Mouse (Mus musculus) c-Kit-negative CD71-positive TER-119-positive erythroid progenitor cells, embryonic 14.5 days (primary cell): ENCODE data around the gene Plcg2.

Source experiments
- DNase-seq: peaks from one replicate; pipeline ENCODE4 v3.0.0-alpha.2; 2013; ENCODE audit warnings: low read depth, low spot score

Gene Plcg2

DNA sequence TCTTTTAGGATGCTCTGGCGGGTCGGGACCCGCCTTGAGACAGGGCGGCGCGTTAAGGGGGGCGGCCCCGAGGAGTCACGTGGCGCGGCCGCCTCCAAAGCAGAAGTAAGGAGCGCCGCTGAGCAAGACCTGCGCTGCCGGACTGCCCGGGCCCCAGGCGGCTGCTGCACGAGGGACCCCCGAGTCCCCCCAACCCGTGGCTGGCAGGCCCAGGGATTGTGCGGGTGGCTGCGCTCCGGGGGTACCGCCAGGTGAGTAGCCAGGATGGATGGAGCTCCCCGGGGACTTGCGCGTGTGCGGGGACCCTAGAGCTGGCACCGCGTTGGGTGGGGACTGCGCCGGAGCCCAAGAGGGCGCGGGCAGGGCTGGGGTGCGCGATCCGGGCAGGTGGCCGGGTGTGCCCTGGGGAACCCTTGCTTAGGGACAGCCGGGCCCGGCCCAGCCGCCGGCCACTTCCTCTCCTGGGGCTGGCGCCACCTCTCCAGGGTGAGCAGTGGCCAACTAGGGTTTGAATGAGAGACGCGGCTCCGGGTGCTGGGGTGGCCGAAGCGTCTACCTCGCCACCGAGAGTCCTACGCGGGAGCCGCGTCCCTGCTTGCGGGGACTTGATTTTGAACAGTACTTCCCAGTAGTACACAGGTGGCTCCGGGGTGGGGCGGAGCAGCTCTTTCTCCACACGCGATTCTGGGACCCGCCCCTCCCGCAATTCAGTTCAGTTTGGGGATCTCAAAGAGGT lies at the start of gene Plcg2:
Plcg2 (plus strand) TSS at position 113 of the 736 bp plus-strand sequence.
- no peak for DNase-seq

DNA sequence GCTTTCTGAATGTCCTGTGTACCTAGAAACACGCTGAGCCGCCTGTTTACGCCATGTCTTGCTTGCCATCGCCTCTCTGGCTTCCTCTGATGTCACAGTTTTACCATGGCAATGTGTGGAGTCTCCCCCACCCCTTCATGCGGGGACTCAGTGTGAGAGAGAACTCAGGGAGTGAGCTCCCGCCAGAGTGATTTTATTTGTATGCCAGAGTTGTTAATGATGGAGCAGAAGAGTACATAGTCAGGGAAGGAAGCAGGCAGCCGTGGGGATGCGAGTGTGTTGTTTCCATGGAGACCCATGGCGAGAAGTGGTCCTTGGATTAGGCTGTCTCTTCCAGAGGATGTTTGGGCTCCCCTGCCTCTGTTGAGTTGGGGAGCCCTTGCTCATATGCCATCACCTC lies 47.0 kb upstream of the Plcg2 start:
- DNase-seq: no peak

DNA sequence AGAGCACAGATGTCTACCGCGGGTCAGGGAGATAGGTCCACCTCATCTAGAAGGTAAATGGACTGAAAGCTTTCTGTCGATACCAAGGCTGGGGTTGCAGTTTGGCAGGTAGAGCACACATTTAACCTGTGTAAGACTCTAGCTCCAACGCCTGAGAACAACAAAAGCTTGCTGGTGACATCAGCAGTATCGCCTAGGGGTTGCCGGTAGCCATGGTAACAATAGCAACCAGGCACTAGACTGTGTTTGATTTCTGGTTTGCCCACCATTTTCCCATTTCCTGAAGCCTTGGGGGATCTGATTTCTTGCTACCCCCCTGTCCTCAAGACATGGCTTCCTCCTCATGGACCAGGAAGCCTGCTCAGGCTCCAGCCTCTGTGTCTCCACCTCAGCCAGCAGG lies 44.1 kb upstream of the Plcg2 start:
- DNase-seq: no peak

DNA sequence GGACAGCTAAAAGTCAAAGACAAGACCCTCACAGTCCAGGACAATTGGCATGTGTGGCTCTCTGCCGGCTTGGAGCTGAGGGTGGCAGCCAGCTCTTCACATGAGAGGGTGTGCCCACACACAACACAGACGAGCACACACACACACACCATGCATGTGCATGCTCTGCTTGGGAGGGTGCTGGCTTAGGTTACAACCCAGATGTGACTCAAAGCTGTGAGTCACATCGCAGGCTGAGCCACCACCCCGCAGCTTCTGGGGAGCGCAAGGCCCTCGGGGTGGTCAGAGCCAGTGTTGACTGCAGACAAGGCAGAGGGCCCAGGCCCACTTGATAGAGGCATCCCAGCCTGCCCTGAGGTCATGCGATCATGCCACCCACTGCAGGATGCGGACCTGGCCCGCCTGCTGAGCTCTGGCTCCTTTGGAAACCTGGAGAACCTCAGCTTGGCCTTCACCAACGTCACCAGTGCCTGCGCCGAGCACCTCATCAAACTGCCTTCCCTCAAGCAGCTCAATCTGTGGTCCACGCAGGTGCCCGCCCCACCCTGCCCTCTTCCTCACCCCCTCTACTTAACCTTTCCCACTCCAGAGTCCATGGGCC lies 43.5 kb upstream of the Plcg2 start:
- no peak for DNase-seq

DNA sequence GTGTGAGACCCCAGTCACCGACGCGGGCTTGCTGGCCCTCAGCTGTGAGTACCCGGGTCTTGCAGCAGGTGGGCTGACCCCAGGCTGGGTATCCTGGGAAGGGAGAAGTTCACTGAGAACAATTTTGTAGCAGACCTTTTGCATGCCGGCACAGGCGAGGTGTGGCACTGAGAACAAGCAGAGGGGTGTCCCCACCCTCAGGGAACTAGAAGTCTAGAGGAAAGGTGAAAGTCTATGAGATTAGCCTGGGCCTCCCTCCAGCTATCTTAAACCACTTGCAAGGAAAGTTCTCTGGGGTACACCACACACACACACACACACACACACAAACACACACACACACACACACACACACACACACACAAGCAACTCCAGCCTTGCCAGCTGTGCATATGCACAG lies 42.4 kb upstream of the Plcg2 start:
- no peak for DNase-seq

DNA sequence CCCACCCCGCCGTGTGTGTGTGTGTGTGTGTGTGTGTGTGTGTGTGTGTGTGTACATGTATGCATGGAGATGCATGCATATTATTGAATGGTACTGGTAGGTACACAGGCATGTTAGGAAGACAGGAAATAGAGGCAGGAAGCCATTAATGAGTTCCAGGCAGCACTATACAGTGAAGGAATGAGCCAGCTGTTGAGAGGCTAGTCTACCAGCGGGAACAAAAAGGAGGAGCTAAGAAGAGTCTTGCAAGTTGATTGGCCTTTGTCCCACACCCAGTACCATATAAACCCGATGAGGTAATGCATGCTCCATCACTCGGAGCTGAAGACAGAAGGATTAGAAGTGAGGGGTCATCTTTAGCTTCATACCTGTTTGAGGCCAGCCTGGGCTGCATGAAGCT lies 39.7 kb upstream of the Plcg2 start:
- no peak for DNase-seq

DNA sequence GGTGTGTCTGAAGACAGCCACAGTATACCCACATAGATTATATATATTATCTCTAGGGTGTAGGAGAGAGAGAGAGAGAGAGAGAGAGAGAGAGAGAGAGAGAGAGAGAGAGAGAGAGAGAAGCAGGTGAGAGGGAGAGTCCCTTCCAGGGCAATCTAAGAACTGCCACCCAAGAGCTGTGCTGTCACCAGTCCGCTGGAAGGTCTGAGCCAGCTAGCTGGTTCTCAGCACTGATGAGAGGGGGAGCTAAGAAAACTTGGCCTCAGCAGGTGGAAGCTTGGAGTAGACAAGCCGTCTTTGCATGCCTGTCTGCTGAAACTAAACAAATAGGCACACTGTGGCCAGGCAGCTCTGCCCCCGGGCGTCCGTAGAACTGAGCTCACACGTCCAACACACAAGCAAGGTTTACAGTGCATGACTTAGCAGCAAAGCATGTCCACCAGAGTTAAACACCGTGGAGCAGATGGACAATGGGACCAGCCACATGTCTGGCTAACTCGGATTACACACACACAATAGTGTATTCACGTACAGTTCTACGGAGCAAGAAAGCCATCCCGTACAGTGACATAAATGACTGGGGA lies 35.3 kb upstream of the Plcg2 start:
- no peak for DNase-seq

DNA sequence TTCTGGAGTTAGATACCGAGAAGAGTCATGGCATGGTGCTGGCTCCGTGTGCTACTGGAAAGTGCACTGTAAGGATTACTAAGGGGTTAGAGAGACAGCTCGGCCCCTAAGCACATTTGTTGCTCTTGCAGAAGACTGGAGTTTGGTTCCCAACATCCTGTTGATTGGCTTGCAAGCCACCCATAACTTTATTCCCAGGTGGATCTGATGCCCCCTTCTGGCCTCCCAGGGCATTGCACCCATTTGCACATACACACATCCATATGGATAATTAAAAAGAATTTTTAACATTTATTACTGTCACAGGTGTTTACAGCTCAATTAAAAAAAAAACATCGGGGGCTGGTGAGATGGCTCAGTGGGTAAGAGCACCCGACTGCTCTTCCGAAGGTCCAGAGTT lies 33.6 kb upstream of the Plcg2 start:
- no peak for DNase-seq

DNA sequence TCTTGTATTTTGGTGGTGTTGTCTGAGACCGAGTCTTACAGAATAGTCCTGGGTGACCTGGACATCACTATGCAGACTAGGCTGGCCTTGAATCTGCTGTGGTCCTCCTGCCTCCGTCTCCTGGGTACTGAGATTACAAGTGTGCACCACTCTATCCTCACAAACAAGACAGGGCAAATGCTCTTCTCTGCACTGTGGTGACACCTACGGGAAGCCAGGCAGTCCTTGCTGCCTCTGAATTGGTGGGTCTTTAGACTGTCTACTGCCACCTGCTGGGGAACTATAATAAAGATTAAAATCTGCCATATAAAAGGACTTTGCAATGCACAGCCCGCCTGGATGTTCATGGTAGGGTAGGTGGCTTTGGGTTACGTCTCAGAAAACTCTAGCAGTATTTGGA lies 32.8 kb upstream of the Plcg2 start:
- DNase-seq: peak; percentile 49

DNA sequence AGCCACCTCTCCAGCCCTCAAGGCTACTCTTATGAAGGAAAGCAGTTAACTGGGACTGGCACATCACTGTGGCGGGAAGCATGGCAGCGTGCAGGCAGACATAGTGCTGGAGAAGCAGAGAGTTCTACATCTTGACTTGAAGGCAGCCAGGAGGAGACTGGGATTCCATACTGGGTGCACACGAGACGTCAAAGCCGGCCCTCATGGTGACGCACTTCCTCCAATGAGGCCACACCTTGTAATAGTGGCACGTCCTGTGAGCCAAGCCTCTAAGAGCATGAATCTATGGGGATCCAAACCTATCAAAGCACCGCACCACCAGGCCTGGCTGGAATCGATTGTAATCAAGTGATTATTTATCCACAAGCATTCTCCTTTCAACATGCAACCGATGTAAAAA lies 30.6 kb upstream of the Plcg2 start:
- DNase-seq: no peak

DNA sequence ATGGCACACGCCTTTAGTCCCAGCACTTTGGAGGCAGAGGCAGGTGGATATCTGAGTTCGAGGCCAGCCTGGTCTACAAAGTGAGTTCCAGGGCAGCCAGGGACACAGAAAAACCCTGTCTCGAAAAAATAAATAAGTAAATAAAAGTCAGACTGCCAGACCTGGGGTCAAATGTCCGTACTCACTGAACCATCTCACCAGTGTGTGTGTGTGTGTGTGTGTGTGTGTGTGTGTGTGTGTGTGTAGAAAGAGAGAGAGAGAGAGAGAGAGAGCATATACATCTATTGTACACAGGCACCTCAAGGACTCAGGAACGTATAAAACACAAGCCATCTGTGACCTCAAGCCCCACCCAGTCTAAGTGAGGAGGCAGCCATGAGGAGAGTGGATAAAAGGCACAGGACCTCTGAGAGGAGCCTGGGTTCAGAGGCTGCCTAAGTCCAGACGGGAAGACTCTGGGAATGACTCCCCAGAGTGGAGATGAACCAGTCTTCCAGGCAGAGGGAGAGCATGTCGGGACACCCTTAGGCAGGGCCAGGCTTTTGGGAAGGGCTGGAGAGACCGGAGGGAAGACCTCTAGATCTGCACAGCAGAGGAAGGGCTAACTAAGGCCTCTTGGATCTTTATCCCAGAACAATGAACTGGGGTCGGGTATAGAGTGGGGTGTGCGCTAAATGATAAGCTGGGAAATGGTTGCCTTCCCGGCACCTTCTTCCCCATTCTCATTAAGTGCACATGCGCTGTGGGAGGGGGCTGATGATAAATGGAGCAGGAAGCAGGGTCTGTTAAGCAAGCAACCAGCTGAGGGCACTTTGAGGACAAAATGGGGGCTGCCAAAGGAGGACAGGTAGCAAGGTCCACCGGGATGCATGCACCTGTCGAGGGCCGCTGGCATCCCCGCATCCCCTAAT lies 28.4 kb upstream of the Plcg2 start:
- DNase-seq: no peak

DNA sequence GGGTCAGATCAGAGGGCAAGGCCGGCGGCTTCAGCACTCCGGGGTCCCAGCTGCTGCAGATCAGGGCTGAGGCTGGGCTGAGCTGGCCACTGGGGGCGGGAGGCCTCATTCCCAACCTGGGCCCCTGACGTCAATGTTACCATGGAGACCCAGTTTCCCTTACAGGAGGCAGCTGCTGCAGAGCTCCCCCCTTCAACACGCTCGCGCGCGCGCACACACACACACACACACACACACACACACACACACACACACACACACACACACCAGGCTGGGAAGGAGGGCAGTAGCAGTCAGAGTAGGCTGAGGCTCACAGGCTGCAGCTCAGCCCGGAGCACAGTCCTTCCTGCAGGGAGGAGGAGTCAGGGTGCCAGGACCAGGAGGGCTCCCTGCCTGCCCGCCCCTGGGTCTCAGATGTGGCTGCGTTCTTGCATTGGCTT lies 27.7 kb upstream of the Plcg2 start:
- no peak for DNase-seq

DNA sequence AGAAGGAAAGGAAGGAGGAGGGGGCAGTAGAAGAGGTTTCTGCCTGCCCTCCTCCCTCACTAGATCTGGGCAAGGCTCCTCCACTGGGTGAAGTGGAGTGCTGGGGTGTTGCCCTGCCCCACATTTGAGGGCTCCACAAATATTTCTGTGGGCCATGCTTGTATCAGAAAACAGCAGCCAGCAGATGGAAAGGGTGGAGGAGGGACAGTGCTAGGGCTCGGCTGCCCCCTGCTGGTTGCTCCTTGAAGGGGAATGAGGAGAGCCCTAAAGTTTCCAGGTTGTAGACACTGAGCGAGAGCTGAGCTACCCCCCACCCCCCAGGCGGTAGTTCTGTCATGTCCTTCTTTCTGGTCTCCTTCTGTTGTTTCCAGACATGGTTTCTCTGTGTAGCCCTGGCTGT lies 26.9 kb upstream of the Plcg2 start:
- DNase-seq: peak; percentile 46

DNA sequence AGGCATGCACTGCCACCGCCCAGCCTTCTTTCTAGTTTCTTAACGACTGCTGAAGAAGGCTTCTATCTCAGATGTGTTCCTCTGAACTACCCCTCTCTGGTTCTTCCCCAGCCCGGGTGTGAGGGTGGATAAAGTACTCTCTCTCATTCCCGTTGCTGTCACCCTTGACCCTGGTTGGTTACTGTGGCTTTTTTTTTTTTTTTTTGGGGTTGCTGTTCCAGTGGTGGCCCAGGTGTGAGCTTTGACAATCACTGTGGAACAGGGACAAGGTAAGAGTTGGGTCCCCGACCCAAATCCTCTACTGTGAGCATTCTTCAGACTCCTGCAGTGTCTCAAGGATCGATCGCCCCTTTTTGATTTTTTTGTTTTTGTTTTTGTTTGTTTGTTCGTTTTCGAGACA lies 26.4 kb upstream of the Plcg2 start:
- no peak for DNase-seq

DNA sequence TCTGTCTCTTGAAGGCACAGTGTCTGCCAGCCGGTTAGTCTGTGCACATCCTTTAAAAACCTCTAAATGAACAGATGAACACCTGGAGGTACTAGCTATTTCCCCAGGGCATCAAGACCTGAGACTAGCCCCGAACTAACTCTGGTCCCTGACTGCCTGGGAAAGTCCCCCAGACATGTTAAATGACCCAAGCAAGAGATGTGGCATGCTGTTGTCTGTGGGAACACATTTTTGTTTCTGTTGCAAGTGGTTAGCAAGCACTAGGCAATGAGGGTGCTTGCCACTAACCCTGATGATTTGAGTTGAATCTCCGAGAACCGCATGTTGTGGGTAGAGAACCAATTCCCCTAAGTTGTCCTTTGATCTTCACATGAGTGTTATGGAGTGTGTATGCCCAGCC lies 25.8 kb upstream of the Plcg2 start:
- no peak for DNase-seq

DNA sequence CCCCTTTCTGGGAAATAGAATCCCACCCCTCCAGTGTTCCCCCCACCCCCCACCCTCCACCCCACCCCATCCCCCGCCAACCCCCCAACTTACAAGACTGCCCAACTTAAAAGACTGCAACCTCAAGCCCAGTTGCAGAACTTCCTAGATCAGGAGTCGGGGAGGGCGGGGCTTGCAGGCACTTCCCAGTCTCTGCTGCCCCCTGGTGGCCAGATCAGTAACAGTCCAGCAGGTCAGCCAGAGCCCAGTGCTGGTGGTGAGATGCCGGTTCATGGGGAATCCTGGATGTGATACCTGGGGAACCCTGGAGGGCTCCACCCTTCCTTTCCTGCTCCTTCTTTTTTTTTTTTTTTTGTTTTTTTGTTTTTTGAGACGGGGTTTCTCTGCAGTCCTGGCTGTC lies 23.1 kb upstream of the Plcg2 start:
- peak; percentile 76 for DNase-seq

DNA sequence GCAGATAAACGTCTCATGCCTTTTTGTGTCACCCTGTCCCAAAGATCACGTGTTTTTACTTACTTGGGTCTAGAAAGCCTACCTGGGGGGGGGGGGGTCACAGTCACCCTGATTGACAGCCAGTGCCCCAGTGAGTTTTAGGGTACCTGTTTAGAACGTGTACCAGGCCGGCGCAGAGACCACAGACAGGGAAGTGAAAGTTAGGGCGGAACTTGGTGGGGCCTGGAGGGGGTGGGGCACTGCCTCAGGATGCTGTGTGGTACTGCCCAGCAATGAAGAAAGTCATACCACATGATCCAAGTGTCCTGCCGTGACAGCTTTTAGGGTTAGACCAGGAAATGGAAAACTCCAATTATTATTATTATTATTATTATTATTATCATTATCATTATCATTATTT lies 22.3 kb upstream of the Plcg2 start:
- no peak for DNase-seq

DNA sequence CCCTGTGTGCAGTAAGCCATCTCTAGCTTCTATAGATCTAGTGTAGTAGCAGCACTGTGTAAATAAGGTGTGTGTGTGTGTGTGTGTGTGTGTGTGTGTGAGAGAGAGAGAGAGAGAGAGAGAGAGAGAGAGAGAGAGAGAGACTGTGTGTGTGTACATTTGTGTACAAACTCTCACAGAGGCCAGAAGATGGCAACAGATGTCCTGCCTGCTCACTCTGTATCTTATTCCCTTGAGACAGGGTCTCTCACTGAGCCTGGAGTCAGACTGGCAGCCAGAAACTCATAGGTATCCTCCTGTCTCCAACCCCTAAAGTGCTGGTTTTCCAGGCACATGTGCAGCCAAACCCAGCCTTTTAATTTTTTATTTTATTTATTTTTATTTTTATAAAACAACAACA lies 20.0 kb upstream of the Plcg2 start:
- no peak for DNase-seq

DNA sequence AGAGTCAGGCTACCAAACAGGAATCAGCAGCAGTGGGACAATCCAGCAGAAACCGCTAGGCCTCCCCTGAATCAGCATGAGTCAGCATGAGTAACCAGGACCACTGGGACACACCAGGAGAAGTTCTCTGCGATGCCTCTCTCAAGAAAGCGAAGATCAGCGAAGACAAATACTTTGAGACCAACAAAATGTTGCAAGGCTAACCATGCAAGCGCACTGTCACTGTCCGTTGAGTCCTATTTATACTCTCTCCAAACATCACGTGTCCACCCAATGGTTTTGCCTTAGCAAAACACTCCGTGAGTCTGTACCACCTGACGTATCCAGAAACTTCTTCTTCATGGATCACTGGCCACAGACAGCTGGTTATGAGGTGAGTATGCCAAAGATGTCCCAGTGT lies 18.1 kb upstream of the Plcg2 start:
- DNase-seq: no peak

DNA sequence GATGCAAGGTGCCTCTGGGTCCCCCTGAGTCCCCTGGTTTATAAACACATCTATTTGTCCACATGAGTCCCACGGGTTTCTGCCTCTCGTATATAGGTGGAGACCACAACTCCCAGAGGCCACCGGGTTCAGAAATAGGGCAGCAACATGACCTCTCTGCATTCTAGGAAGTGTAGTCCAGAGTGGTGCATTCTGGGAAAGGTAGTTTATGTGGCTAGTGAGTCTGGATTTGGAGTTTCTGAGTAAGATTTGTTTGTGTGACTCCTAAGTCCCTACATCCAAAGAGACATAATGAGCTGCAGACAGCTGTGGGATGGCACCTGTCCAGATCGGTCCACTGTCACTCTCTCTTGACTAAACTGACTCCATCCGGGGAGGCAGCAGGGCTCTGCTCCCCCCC lies 17.6 kb upstream of the Plcg2 start:
- DNase-seq: no peak

DNA sequence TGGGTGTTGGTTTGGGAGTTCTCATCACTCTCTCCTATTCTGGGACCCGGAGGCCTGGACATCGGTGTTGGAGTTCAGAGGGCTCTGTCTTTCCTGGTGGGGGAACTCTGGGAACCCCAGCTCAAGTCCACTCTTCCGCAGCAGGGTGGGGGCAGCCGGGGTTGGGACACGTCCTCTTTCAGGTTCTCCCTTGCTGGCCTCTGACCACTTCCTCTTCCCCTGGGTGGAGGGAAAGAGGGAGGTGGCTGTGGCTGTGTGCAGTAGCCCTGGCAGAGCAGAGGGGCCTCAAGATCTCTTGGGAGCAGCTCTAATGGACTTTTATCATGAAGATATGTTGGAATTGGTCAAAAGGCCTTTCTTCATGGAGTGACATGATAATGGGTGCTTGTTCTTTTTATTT lies 16.3 kb upstream of the Plcg2 start:
- no peak for DNase-seq

DNA sequence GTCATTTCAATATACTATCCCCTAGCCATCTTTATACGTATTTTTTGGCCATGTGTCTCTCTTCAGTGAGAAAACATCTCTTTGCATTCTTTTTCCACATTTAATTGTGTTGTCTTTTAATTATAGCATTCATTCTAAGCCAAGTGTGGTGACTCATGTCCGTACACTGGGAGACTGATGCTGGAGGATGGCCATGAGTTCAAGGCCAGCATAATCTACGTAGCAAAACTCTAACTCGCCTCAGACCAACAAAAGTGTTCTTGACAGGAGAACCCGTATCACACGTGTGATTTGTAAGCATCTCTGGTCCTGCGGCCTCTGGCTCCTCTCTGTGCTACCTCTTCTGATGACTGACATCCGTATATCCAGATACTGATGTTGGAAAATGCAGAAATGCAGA lies 13.4 kb upstream of the Plcg2 start:
- no peak for DNase-seq
